Mouse (Mus musculus) MEL (cell line): ENCODE results near the gene Zfp655. TPM values are rescaled to one million over a fixed set of nuclear protein-coding genes. Genes with fewer than 3 reads are reported as not detected.

Source experiments
- DNase-seq: peaks from one replicate; pipeline ENCODE4 v3.0.0; 2011; ENCODE audit warnings: low read depth, low spot score
- H3K27ac ChIP-seq: 2 replicates; pipeline ENCODE4 v1.5.1; 2012; ENCODE audit warnings: low read depth, mild to moderate bottlenecking, control low read depth, low read length, moderate library complexity; ENCODE audit not compliant: control insufficient read depth
- H3K27me3 ChIP-seq, 2 experiments: fragments of 150-350 bp in 1 of 2; sonication (generic) in 1 of 2; 2 replicates each; pipeline ENCODE4 v1.6.1; 2012; ENCODE audit warnings: low read length in 2 of 2, mild to moderate bottlenecking in 2 of 2, improper control_type of control experiment in 1 of 2, moderate library complexity in 1 of 2; ENCODE audit not compliant: insufficient read depth in 2 of 2, control insufficient read depth in 1 of 2
- H3K36me3 ChIP-seq, 2 experiments: 2 replicates each; pipeline ENCODE4 v1.6.1; 2012 to 2014; ENCODE audit warnings: low read length in 2 of 2, improper control_type of control experiment in 1 of 2, inconsistent platforms in 1 of 2, mild to moderate bottlenecking in 1 of 2; ENCODE audit not compliant: insufficient read depth in 2 of 2, control insufficient read depth in 1 of 2
- H3K4me1 ChIP-seq, 2 experiments: fragments of 150-350 bp in 1 of 2; sonication (generic) in 1 of 2; 2 replicates each; pipeline ENCODE4 v1.6.1; 2012; ENCODE audit warnings: low read length in 2 of 2, improper control_type of control experiment in 1 of 2, mild to moderate bottlenecking in 1 of 2; ENCODE audit not compliant: insufficient read depth in 2 of 2, control insufficient read depth in 1 of 2
- H3K4me3 ChIP-seq, 2 experiments: fragments of 150-350 bp in 1 of 2; sonication (generic) in 1 of 2; 2 replicates each; pipeline ENCODE4 v1.5.1; 2012; ENCODE audit warnings: low read depth in 2 of 2, low read length in 2 of 2, mild to moderate bottlenecking in 2 of 2, moderate library complexity in 2 of 2, control low read depth in 1 of 2, improper control_type of control experiment in 1 of 2; ENCODE audit not compliant: control insufficient read depth in 1 of 2, insufficient read depth in 1 of 2
- H3K79me2 ChIP-seq: 2 replicates; pipeline ENCODE4 v1.6.1; 2012; ENCODE audit warnings: mild to moderate bottlenecking, low read length, moderate library complexity; ENCODE audit not compliant: control insufficient read depth, poor library complexity, insufficient read depth
- H3K9ac ChIP-seq: 2 replicates; pipeline ENCODE4 v1.6.1; 2012; ENCODE audit warnings: low read depth, mild to moderate bottlenecking, control low read depth, low read length, moderate library complexity; ENCODE audit not compliant: control insufficient read depth, poor library complexity, severe bottlenecking
- H3K9me3 ChIP-seq: fragments of 150-350 bp; sonication (generic); replicated peaks from 2 replicates; pipeline ENCODE4 v1.6.1; 2012; ENCODE audit warnings: mild to moderate bottlenecking, low read length, improper control_type of control experiment, moderate library complexity; ENCODE audit not compliant: insufficient read depth
- CHD1 ChIP-seq: IDR thresholded peaks from 2 replicates; pipeline ENCODE4 v1.6.1; 2012; ENCODE audit warnings: low read depth, mild to moderate bottlenecking, inconsistent platforms, low read length, improper control_type of control experiment
- CHD2 ChIP-seq: IDR thresholded peaks from 2 replicates; pipeline ENCODE4 v1.6.1; 2011; ENCODE audit warnings: low read length, improper control_type of control experiment
- CTCF ChIP-seq, 3 experiments: IDR thresholded peaks in 2 of 3; conservative IDR thresholded peaks in 1 of 3; 2 replicates each; pipeline ENCODE4 v1.5.1; 2011 to 2012; ENCODE audit warnings: low read length in 3 of 3, low read depth in 2 of 3, mild to moderate bottlenecking in 2 of 3, improper control_type of control experiment in 1 of 3, inconsistent platforms in 1 of 3, mixed read lengths in 1 of 3, moderate library complexity in 1 of 3; ENCODE audit not compliant: control insufficient read depth in 1 of 3, insufficient read depth in 1 of 3, poor library complexity in 1 of 3, severe bottlenecking in 1 of 3
- EP300 ChIP-seq, 2 experiments: IDR thresholded peaks; 2 replicates each; pipeline ENCODE4 v1.6.1; 2011; ENCODE audit warnings: improper control_type of control experiment in 2 of 2, low read length in 2 of 2, low read depth in 1 of 2, mild to moderate bottlenecking in 1 of 2
- ETS1 ChIP-seq: IDR thresholded peaks from 2 replicates; pipeline ENCODE4 v1.6.1; 2012; ENCODE audit warnings: low read depth, mild to moderate bottlenecking, inconsistent platforms, low read length, improper control_type of control experiment, moderate library complexity
- GATA1 ChIP-seq: IDR thresholded peaks from 2 replicates; pipeline ENCODE4 v1.6.1; 2011; ENCODE audit warnings: low read depth, low read length, improper control_type of control experiment
- JUND ChIP-seq: IDR thresholded peaks from 2 replicates; pipeline ENCODE4 v1.6.1; 2011; ENCODE audit warnings: low read depth, mild to moderate bottlenecking, improper control_type of control experiment, low read length
- MAFK ChIP-seq: IDR thresholded peaks from 2 replicates; pipeline ENCODE4 v1.6.1; 2011; ENCODE audit warnings: low read depth, mild to moderate bottlenecking, low read length, improper control_type of control experiment, borderline replicate concordance
- MAX ChIP-seq: IDR thresholded peaks from 2 replicates; pipeline ENCODE4 v1.6.1; 2011; ENCODE audit warnings: low read length, improper control_type of control experiment
- MAZ ChIP-seq: IDR thresholded peaks from 2 replicates; pipeline ENCODE4 v1.6.1; 2012; ENCODE audit warnings: low read depth, mild to moderate bottlenecking, inconsistent platforms, low read length, improper control_type of control experiment
- MEF2A ChIP-seq: IDR thresholded peaks from 2 replicates; pipeline ENCODE4 v1.6.1; 2014; ENCODE audit warnings: low read depth, mild to moderate bottlenecking, inconsistent platforms, low read length, improper control_type of control experiment; ENCODE audit not compliant: poor library complexity, insufficient replicate concordance, severe bottlenecking; ENCODE audit errors: extremely low read depth
- MXI1 ChIP-seq: IDR thresholded peaks from 2 replicates; pipeline ENCODE4 v1.6.1; 2011; ENCODE audit warnings: mild to moderate bottlenecking, low read depth, low read length, improper control_type of control experiment
- MYB ChIP-seq: IDR thresholded peaks from 2 replicates; pipeline ENCODE4 v1.6.1; 2011; ENCODE audit warnings: mild to moderate bottlenecking, low read depth, low read length, improper control_type of control experiment
- MYC ChIP-seq: IDR thresholded peaks from 2 replicates; pipeline ENCODE4 v1.6.1; 2011; ENCODE audit warnings: low read depth, mild to moderate bottlenecking, low read length, improper control_type of control experiment, moderate library complexity
- NELFE ChIP-seq: IDR thresholded peaks from 2 replicates; pipeline ENCODE4 v1.6.1; 2011; ENCODE audit warnings: low read depth, low read length, improper control_type of control experiment
- NRF1 ChIP-seq: IDR thresholded peaks from 2 replicates; pipeline ENCODE4 v1.6.1; 2014; ENCODE audit warnings: low read depth, mild to moderate bottlenecking, inconsistent platforms, low read length, improper control_type of control experiment, moderate library complexity; ENCODE audit not compliant: poor library complexity, insufficient read depth, severe bottlenecking
- POLR2A ChIP-seq, 2 experiments: IDR thresholded peaks; 2 replicates each; pipeline ENCODE4 v1.6.1; 2011 to 2012; ENCODE audit warnings: low read length in 2 of 2, mild to moderate bottlenecking in 2 of 2, control low read depth in 1 of 2, improper control_type of control experiment in 1 of 2, low read depth in 1 of 2, moderate library complexity in 1 of 2; ENCODE audit not compliant: control insufficient read depth in 1 of 2, insufficient read depth in 1 of 2, poor library complexity in 1 of 2
- POLR2AphosphoS2 ChIP-seq: IDR thresholded peaks from 2 replicates; pipeline ENCODE4 v1.6.1; 2011; ENCODE audit warnings: low read length, improper control_type of control experiment
- RAD21 ChIP-seq: IDR thresholded peaks from 2 replicates; pipeline ENCODE4 v1.6.1; 2011; ENCODE audit warnings: mild to moderate bottlenecking, low read depth, low read length, improper control_type of control experiment
- RCOR1 ChIP-seq: IDR thresholded peaks from 2 replicates; pipeline ENCODE4 v1.6.1; 2012; ENCODE audit warnings: low read depth, mild to moderate bottlenecking, inconsistent platforms, low read length, improper control_type of control experiment
- SIN3A ChIP-seq: IDR thresholded peaks from 2 replicates; pipeline ENCODE4 v1.6.1; 2012; ENCODE audit warnings: low read length, improper control_type of control experiment, inconsistent platforms
- SMC3 ChIP-seq: IDR thresholded peaks from 2 replicates; pipeline ENCODE4 v1.6.1; 2011; ENCODE audit warnings: low read depth, low read length, improper control_type of control experiment
- TAL1 ChIP-seq: IDR thresholded peaks from 2 replicates; pipeline ENCODE4 v1.6.1; 2012; ENCODE audit warnings: mild to moderate bottlenecking, inconsistent platforms, low read length, moderate library complexity, mixed read lengths
- TBP ChIP-seq: IDR thresholded peaks from 2 replicates; pipeline ENCODE4 v1.8.0; 2011; ENCODE audit warnings: low read depth, low read length, improper control_type of control experiment
- TCF12 ChIP-seq: IDR thresholded peaks from 2 replicates; pipeline ENCODE4 v1.6.1; 2014; ENCODE audit warnings: low read depth, mild to moderate bottlenecking, inconsistent platforms, low read length, improper control_type of control experiment, moderate library complexity
- UBTF ChIP-seq: IDR thresholded peaks from 2 replicates; pipeline ENCODE4 v1.6.1; 2012; ENCODE audit warnings: low read depth, mild to moderate bottlenecking, inconsistent platforms, low read length, improper control_type of control experiment, moderate library complexity, borderline replicate concordance; ENCODE audit not compliant: insufficient read depth
- ZKSCAN1 ChIP-seq: IDR thresholded peaks from 2 replicates; pipeline ENCODE4 v1.6.1; 2012; ENCODE audit warnings: low read depth, mild to moderate bottlenecking, inconsistent platforms, low read length, improper control_type of control experiment, moderate library complexity
- ZMIZ1 ChIP-seq: IDR thresholded peaks from 2 replicates; pipeline ENCODE4 v1.6.1; 2012; ENCODE audit warnings: low read depth, mild to moderate bottlenecking, inconsistent platforms, low read length, improper control_type of control experiment, moderate library complexity
- polyA plus RNA-seq, 2 experiments: library from polyadenylated mRNA; stranded (reverse) in 1 of 2; unstranded in 1 of 2; fragments of >175 nt in 1 of 2; fragments of >200 nt in 1 of 2; gene quantifications; 2 replicates each; pipeline versions ENCODE4 v1.2.1 to v1.2.4; 2012; ENCODE audit warnings: low replicate concordance in 2 of 2, low read depth in 1 of 2; ENCODE audit not compliant: insufficient read length in 2 of 2, insufficient read depth in 1 of 2, missing spikeins in 1 of 2
- total RNA-seq: library from RNA; depleted of rRNA; stranded (reverse); fragments of 300-350 nt; gene quantifications from 2 replicates; pipeline ENCODE4 v1.2.3, GENCODE M21; 2012

Gene Zfp655
- total and polyA plus RNA-seq, 3 experiments: 25.2 to 35.3 (median 26.9) TPM

GRCm38 (mm10) chr5:145222840-145223239 is 8.7 kb upstream of the Zfp655 start:
- no peaks in the 10 kb centered on the region; the same call in 1 of the 2 replicates for H3K79me2 ChIP-seq
- peak overlapping the region; percentile 72 for H3K9ac ChIP-seq
- no peaks in the 10 kb centered on the region for H3K27me3 ChIP-seq
- H3K4me3 ChIP-seq: peak overlapping the region; percentile 64 to 76
- peaks cover 0 to 3% of the 10 kb centered on the region in 2 experiments; a peak in 3 of 4 replicates for H3K36me3 ChIP-seq
- DNase-seq: peak; percentile 88
- no peaks in the 10 kb centered on the region for H3K9me3 ChIP-seq
- peak overlapping the region; percentile 98 for H3K27ac ChIP-seq
- H3K4me1 ChIP-seq: peaks cover 3 to 14% of the 10 kb centered on the region in 2 experiments; a peak in 2 of 4 replicates
- TF ChIP-seq ZKSCAN1 (peak; percentile 95), TBP (peak; percentile 15; the same call in 1 of the 2 replicates), TCF12 (peak; percentile 62; the same call in 1 of the 2 replicates), JUND (0 out of 2 replicates have a peak, but pooled peaks have one; percentile 11), NELFE (no peak), MAFK (no peak; the same call in 1 of the 2 replicates), MXI1 (peak; percentile 10; the same call in 1 of the 2 replicates), ZMIZ1 (no peak), ETS1 (peak; percentile 86), RCOR1 (peak; percentile 24), MAX (peak; percentile 55), NRF1 (no peak), POLR2AphosphoS2 (peak; percentile 12; the same call in 1 of the 2 replicates), EP300 (IDR thresholded peaks at IDR 0.05; ENCODE audit: low read depth in 1 of 2, low read length in 2 of 2) (peak; percentile 76 to 88), POLR2A (IDR thresholded peaks at IDR 0.05; ENCODE audit: control insufficient read depth in 1 of 2, insufficient read depth in 1 of 2, low read depth in 1 of 2, low read length in 2 of 2, poor library complexity in 1 of 2) (0 out of 4 replicates have a peak, but pooled peaks of 1 of the 2 experiments have one; percentile 33), GATA1 (peak; percentile 51; the same call in 1 of the 2 replicates), MYC (peak; percentile 33; the same call in 1 of the 2 replicates), RAD21 (no peak), CTCF (IDR thresholded peaks at IDR 0.05 in 2 of 3, conservative IDR thresholded peaks at IDR 0.05 in 1 of 3; ENCODE audit: control insufficient read depth in 1 of 3, insufficient read depth in 1 of 3, low read depth in 2 of 3, low read length in 3 of 3, poor library complexity in 1 of 3, severe bottlenecking in 1 of 3) (no peak), SMC3 (no peak), MYB (peak; percentile 66; the same call in 1 of the 2 replicates)
- TF ChIP-seq, all 39 proteins: peak for 14

- H3K9ac ChIP-seq: peak overlapping the region; percentile 72
- peak; percentile 91 for DNase-seq
- peak overlapping the region; percentile 98 for H3K27ac ChIP-seq
- H3K27me3 ChIP-seq: no peaks in the 10 kb centered on the region
- H3K36me3 ChIP-seq: peaks cover 0 to 3% of the 10 kb centered on the region in 2 experiments; a peak in 3 of 4 replicates
- peak overlapping the region; percentile 64 to 76 for H3K4me3 ChIP-seq
- H3K9me3 ChIP-seq: no peaks in the 10 kb centered on the region
- H3K4me1 ChIP-seq: peaks cover 3 to 16% of the 10 kb centered on the region in 2 experiments; a peak in 3 of 4 replicates
- H3K79me2 ChIP-seq: no peaks in the 10 kb centered on the region; the same call in 1 of the 2 replicates
- TF ChIP-seq RCOR1 (no peak; the same call in 1 of the 2 replicates), ETS1 (peak; percentile 64), NELFE (peak; percentile 71; the same call in 1 of the 2 replicates), MYB (peak; percentile 77), CHD1 (no peak; the same call in 1 of the 2 replicates), UBTF (no peak), CTCF (IDR thresholded peaks at IDR 0.05 in 2 of 3, conservative IDR thresholded peaks at IDR 0.05 in 1 of 3; ENCODE audit: control insufficient read depth in 1 of 3, insufficient read depth in 1 of 3, low read depth in 2 of 3, low read length in 3 of 3, poor library complexity in 1 of 3, severe bottlenecking in 1 of 3) (no peak), NRF1 (0 out of 2 replicates have a peak, but pooled peaks have one; percentile 17), MEF2A (no peak), CHD2 (peak; percentile 23), RAD21 (no peak), SMC3 (no peak), MAZ (no peak), TAL1 (no peak), ZMIZ1 (peak; percentile 91), SIN3A (peak; percentile 63), MYC (no peak), ZKSCAN1 (0 out of 2 replicates have a peak, but pooled peaks have one; percentile 58), MXI1 (peak; percentile 60; the same call in 1 of the 2 replicates)
These were observed 8.1 kb upstream of the Zfp655 start for GRCm38 (mm10) chr5:145223395-145223794.
